Mouse (Mus musculus): Measurements from ENCODE around the gene Pgpep1.

- TF ChIP-seq HCFC1 (IDR thresholded peaks at IDR 0.05; ENCODE audit: low read depth, low read length) (no peak), USF2 (conservative IDR thresholded peaks at IDR 0.05; ENCODE audit: low read depth, low read length) (no peak), ELF1 (IDR thresholded peaks at IDR 0.05; ENCODE audit: low read depth, low read length) (no peak)
These were observed 62.5 kb downstream of the Pgpep1 start for GRCm38 (mm10) chr8:70597417-70598272.
